Mouse (Mus musculus) spleen, adult 2 months (tissue): ENCODE measurements around the gene Prtg. TPM values are rescaled to one million over a fixed set of nuclear protein-coding genes. Genes with fewer than 3 reads are reported as not detected.

Experiments
- DNase-seq, 2 experiments: peaks; one replicate each; pipeline versions ENCODE4 v3.0.0 to v3.0.0-alpha.2; 2012 to 2021; ENCODE audit warnings: low spot score in 2 of 2, low read depth in 1 of 2
- H3K27ac ChIP-seq: fragments of 200-500 bp; 2 replicates; pipeline ENCODE4 v1.5.1; 2012; ENCODE audit warnings: low read length, inconsistent platforms; ENCODE audit not compliant: insufficient read depth
- H3K27me3 ChIP-seq: fragments of 200-500 bp; 2 replicates; pipeline ENCODE4 v1.6.1; 2012; ENCODE audit warnings: mild to moderate bottlenecking, moderate library complexity, low read length, inconsistent platforms; ENCODE audit not compliant: control insufficient read depth, insufficient read depth
- H3K36me3 ChIP-seq: fragments of 200-500 bp; 2 replicates; pipeline ENCODE4 v1.6.1; 2012; ENCODE audit warnings: mild to moderate bottlenecking, low read length, inconsistent platforms; ENCODE audit not compliant: control insufficient read depth, insufficient read depth
- H3K4me1 ChIP-seq: fragments of 200-500 bp; 2 replicates; pipeline ENCODE4 v1.6.1; 2011; ENCODE audit warnings: inconsistent platforms; ENCODE audit not compliant: control insufficient read depth, insufficient read depth, insufficient read length
- H3K4me3 ChIP-seq: fragments of 200-500 bp; 2 replicates; pipeline ENCODE4 v1.5.1; 2011; ENCODE audit warnings: mild to moderate bottlenecking, inconsistent platforms; ENCODE audit not compliant: insufficient read depth, insufficient read length; ENCODE audit errors: extremely low read depth
- CTCF ChIP-seq: fragments of 200-500 bp; IDR thresholded peaks from 2 replicates; pipeline ENCODE4 v1.5.1; 2011; ENCODE audit warnings: mild to moderate bottlenecking, inconsistent platforms; ENCODE audit not compliant: insufficient read depth, insufficient read length, insufficient replicate concordance; ENCODE audit errors: extremely low read depth
- POLR2A ChIP-seq: fragments of 200-500 bp; IDR thresholded peaks from 2 replicates; pipeline ENCODE4 v1.6.1; 2011; ENCODE audit warnings: low read depth, low read length, inconsistent platforms
- WGBS: fragments of 180-500 bp; shearing (Covaris S2); methylation state at CpG from one replicate; pipeline ENCODE4 v1.1.7; 2018; 5-methylcytosine and 5-hydroxymethylcytosine counted together
- polyA plus RNA-seq: library from polyadenylated mRNA; depleted of rRNA; stranded (reverse); fragments of >200 nt; gene quantifications from 2 replicates; pipeline ENCODE4 v1.2.3, GENCODE M21; 2012; rRNA removed

The Prtg gene
- polyA plus RNA-seq, 1 experiment = 0.14 TPM

DNA sequence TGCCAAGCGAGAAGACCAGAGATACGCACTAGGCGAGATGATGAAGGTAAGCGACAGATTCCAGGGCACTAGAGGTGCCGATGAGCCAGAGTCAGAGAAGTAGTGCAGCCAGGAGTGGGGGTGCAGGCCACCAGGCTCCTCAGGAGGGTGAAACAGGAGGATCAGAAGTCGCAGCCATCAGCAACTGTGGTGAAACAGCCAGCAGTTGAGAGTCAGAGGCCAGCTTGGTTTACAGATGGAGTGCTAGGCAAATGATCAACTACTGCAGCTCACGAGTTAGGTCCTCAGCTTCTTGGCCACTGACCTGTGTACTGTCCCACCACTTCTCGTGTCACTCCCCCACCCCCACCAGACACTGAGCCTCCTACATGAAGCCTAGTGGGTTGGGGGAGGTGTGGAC is 154.7 kb downstream of the Prtg start:
- Histone ChIP-seq H3K27ac (peak overlapping the region; percentile 85), H3K27me3 (no peaks in the 10 kb centered on the region), H3K4me1 (peaks cover 9% of the 10 kb centered on the region; the same call in 1 of the 2 replicates), H3K36me3 (no peaks in the 10 kb centered on the region), H3K4me3 (no peak overlapping the region)
- DNase-seq = no peak
- no peak for TF ChIP-seq POLR2A
- no peak for TF ChIP-seq CTCF
- WGBS = 70% methylated on average over 8 of the region's 8 CpGs

GRCm38 (mm10) chr9:72961959-72962358 is 155.3 kb downstream of the Prtg start:
- peak in 1 of 2 experiments; percentile 63 for DNase-seq
- Histone ChIP-seq H3K27me3 (no peaks in the 10 kb centered on the region), H3K27ac (peak overlapping the region; percentile 86), H3K4me3 (peak overlapping the region; percentile 45; the same call in 1 of the 2 replicates), H3K36me3 (no peaks in the 10 kb centered on the region), H3K4me1 (peaks cover 9% of the 10 kb centered on the region; the same call in 1 of the 2 replicates)
- TF ChIP-seq CTCF (no peak), POLR2A (no peak)
- 39% methylated on average over 15 of the region's 15 CpGs for WGBS

Other genes with a start within 250 kb of the Prtg start
- 29.9 and 30.6 TPM in 2 replicates for gene Nedd4, start 144.5 kb upstream of the Prtg start, polyA plus RNA-seq
- gene Pygo1, start 118.8 kb downstream of the Prtg start, polyA plus RNA-seq = 0.16 and 0.18 TPM in 2 replicates
- 0.23 and 0.29 TPM in 2 replicates for gene Dyx1c1, start 151.9 kb downstream of the Prtg start, polyA plus RNA-seq
- gene Gm44503, start 152.0 kb downstream of the Prtg start, polyA plus RNA-seq = not detected in 2 replicates
- 1.8 and 2.3 TPM in 2 replicates for gene Ccpg1os, start 178.5 kb downstream of the Prtg start, polyA plus RNA-seq
- gene Ccpg1, start 178.6 kb downstream of the Prtg start, polyA plus RNA-seq = 5.3 and 6.5 TPM in 2 replicates
- 6.8 and 8.3 TPM in 2 replicates for gene Pigb, start 233.5 kb downstream of the Prtg start, polyA plus RNA-seq
- gene Rab27a, start 238.0 kb downstream of the Prtg start, polyA plus RNA-seq = 6.0 and 7.0 TPM in 2 replicates